Mouse (Mus musculus) bone marrow, adult 2 months (tissue): ENCODE results near the gene Srsf2. TPM values are rescaled to one million over a fixed set of nuclear protein-coding genes. Genes with fewer than 3 reads are reported as not detected.
A peak's percentile ranks its signal among the peaks of the same experiment; 100 is the strongest.

ENCODE experiments used
- H3K27ac ChIP-seq: fragments of 200-500 bp; 2 replicates; pipeline ENCODE4 v1.5.1; 2012; ENCODE audit warnings: low read depth, mild to moderate bottlenecking, control low read depth, inconsistent platforms, low read length; ENCODE audit not compliant: control insufficient read depth, poor library complexity, insufficient read depth
- H3K4me1 ChIP-seq: fragments of 200-500 bp; 2 replicates; pipeline ENCODE4 v1.6.1; 2011; ENCODE audit warnings: low read length; ENCODE audit not compliant: control insufficient read depth, insufficient read depth
- H3K4me3 ChIP-seq: fragments of 200-500 bp; replicated peaks from 2 replicates; pipeline ENCODE3; 2011; ENCODE audit warnings: mild to moderate bottlenecking, low read depth, low read length, control low read depth; ENCODE audit not compliant: control insufficient read depth
- CTCF ChIP-seq: fragments of 200-500 bp; IDR thresholded peaks from 2 replicates; pipeline ENCODE4 v1.5.1; 2011; ENCODE audit warnings: low read length, control low read depth; ENCODE audit not compliant: control insufficient read depth, insufficient read depth
- POLR2A ChIP-seq: fragments of 200-500 bp; IDR thresholded peaks from 2 replicates; pipeline ENCODE4 v1.6.1; 2011; ENCODE audit warnings: low read depth, mild to moderate bottlenecking, control low read depth, low read length, borderline replicate concordance; ENCODE audit not compliant: control insufficient read depth
- whole genome bisulfite sequencing: fragments of 180-500 bp; shearing (Covaris S2); methylation state at CpG from one replicate; pipeline ENCODE4 v1.1.7; 2018; 5-methylcytosine and 5-hydroxymethylcytosine counted together
- polyA plus RNA-seq: library from polyadenylated mRNA; stranded (reverse); fragments of >200 nt; gene quantifications from 2 replicates; pipeline ENCODE4 v1.2.4, GENCODE M21; 2011; ENCODE audit warnings: low replicate concordance; ENCODE audit not compliant: missing spikeins, insufficient read depth, insufficient read length

The Srsf2 gene
- polyA plus RNA-seq, 1 experiment: 524 TPM

GRCm38 (mm10) chr11:116843261-116844233 lies 9.3 kb downstream of the Srsf2 start, which contains the start of the genes Mettl23 and Jmjd6:
TSS of gene Mettl23 (plus strand) at chr11:116843278.
TSS of gene Jmjd6 (minus strand) at chr11:116843449.
- TF ChIP-seq POLR2A: no peak; the same call in 1 of the 2 replicates
- no peak for TF ChIP-seq CTCF
- Histone ChIP-seq H3K27ac (peak within 1 kb of the TSS; percentile 95), H3K4me3 (peak within 1 kb of the TSS; percentile 97), H3K4me1 (peaks cover 1% of the 10 kb centered on the region; the same call in 1 of the 2 replicates)
- under 1% methylated on average over 72 of the region's 72 CpGs for WGBS

- Histone ChIP-seq H3K4me1 (peaks cover 1% of the 10 kb centered on the region; the same call in 1 of the 2 replicates), H3K4me3 (peak overlapping the region; percentile 97), H3K27ac (peak overlapping the region; percentile 95)
- TF ChIP-seq POLR2A (0 out of 2 replicates have a peak, but pooled peaks have one; percentile 8), CTCF (no peak)
- WGBS: under 1% methylated on average over 73 of the region's 73 CpGs
Observed at GRCm38 (mm10) chr11:116842531-116843260, 10.2 kb downstream of the Srsf2 start.

GRCm38 (mm10) chr11:116840748-116841147 lies 12.1 kb downstream of the Srsf2 start:
- 88% methylated on average over 4 of the region's 4 CpGs for WGBS
- TF ChIP-seq CTCF (no peak), POLR2A (no peak)
- H3K27ac ChIP-seq: no peak overlapping the region
- H3K4me1 ChIP-seq: peaks cover 1% of the 10 kb centered on the region; the same call in 1 of the 2 replicates
- H3K4me3 ChIP-seq: no peak overlapping the region

- TF ChIP-seq POLR2A (no peak), CTCF (no peak)
- 88% methylated on average over 7 of the region's 7 CpGs for WGBS
- Histone ChIP-seq H3K4me3 (no peak overlapping the region), H3K27ac (no peak overlapping the region), H3K4me1 (peaks cover 1% of the 10 kb centered on the region; the same call in 1 of the 2 replicates)
Observed at GRCm38 (mm10) chr11:116839601-116840000, 13.3 kb downstream of the Srsf2 start.

- 92% methylated on average over 14 of the region's 14 CpGs for WGBS
- no peak overlapping the region for H3K4me3 ChIP-seq
- peaks cover 1% of the 10 kb centered on the region; the same call in 1 of the 2 replicates for H3K4me1 ChIP-seq
- TF ChIP-seq POLR2A (no peak), CTCF (no peak)
- no peak overlapping the region for H3K27ac ChIP-seq
Observed at GRCm38 (mm10) chr11:116838936-116839335, 14.0 kb downstream of the Srsf2 start.

GRCm38 (mm10) chr11:116837441-116837840 lies 15.5 kb downstream of the Srsf2 start:
- 88% methylated on average over 10 of the region's 10 CpGs for WGBS

GRCm38 (mm10) chr11:116836283-116836682 lies 16.6 kb downstream of the Srsf2 start:
- Histone ChIP-seq H3K4me3 (no peak overlapping the region), H3K4me1 (peaks cover 1% of the 10 kb centered on the region; the same call in 1 of the 2 replicates), H3K27ac (no peak overlapping the region; the same call in 1 of the 2 replicates)
- 65% methylated on average over 4 of the region's 4 CpGs for WGBS
- no peak for TF ChIP-seq POLR2A
- no peak for TF ChIP-seq CTCF

More at GRCm38 (mm10) chr11:116837441-116837840, 15.5 kb downstream of the Srsf2 start:
- Histone ChIP-seq H3K4me3 (no peak overlapping the region), H3K27ac (no peak overlapping the region), H3K4me1 (peaks cover 1% of the 10 kb centered on the region; the same call in 1 of the 2 replicates)
- no peak for TF ChIP-seq POLR2A
- TF ChIP-seq CTCF: no peak
